Mouse (Mus musculus) neural tube, embryonic 14.5 days (tissue): Measurements from ENCODE around the gene Eml6. TPM values are rescaled to one million over a fixed set of nuclear protein-coding genes. Genes with fewer than 3 reads are reported as not detected.

ENCODE experiments used
- ATAC-seq: fragments of 200-750 bp; cut with Nextera tagmentation; 2 replicates; pipeline ENCODE4 v1.8.0; 2017; ENCODE audit warnings: low read depth, mild to moderate bottlenecking, moderate TSS enrichment, moderate library complexity
- H3K27ac ChIP-seq: fragments of 300-500 bp; sonication (generic); 2 replicates; pipeline ENCODE4 v1.5.1; 2014; ENCODE audit warnings: low read depth, mild to moderate bottlenecking, control low read depth, low read length, moderate library complexity, mixed read lengths
- H3K27me3 ChIP-seq: fragments of 300-500 bp; sonication (generic); 2 replicates; pipeline ENCODE4 v1.6.1; 2014; ENCODE audit warnings: low read length; ENCODE audit not compliant: control insufficient read depth, insufficient read depth
- H3K36me3 ChIP-seq: fragments of 300-500 bp; sonication (generic); 2 replicates; pipeline ENCODE4 v1.6.1; 2014; ENCODE audit warnings: low read length, mixed read lengths; ENCODE audit not compliant: control insufficient read depth, insufficient read depth
- H3K4me1 ChIP-seq: fragments of 300-500 bp; sonication (generic); 2 replicates; pipeline ENCODE4 v1.6.1; 2014; ENCODE audit warnings: low read length; ENCODE audit not compliant: control insufficient read depth, insufficient read depth
- H3K4me2 ChIP-seq: fragments of 300-500 bp; sonication (generic); 2 replicates; pipeline ENCODE4 v1.6.1; 2014; ENCODE audit warnings: mild to moderate bottlenecking, low read depth, low read length, control low read depth
- H3K4me3 ChIP-seq: fragments of 300-500 bp; sonication (generic); 2 replicates; pipeline ENCODE4 v1.5.1; 2014; ENCODE audit warnings: low read depth, low read length, control low read depth, mixed read lengths
- H3K9ac ChIP-seq: fragments of 300-500 bp; sonication (generic); replicated peaks from 2 replicates; pipeline ENCODE4 v1.6.1; 2014; ENCODE audit warnings: low read depth, mild to moderate bottlenecking, control low read depth, low read length, mixed read lengths
- H3K9me3 ChIP-seq: fragments of 300-500 bp; sonication (generic); 2 replicates; pipeline ENCODE4 v1.6.1; 2016; ENCODE audit warnings: low read length; ENCODE audit not compliant: control insufficient read depth
- WGBS: fragments of 180-500 bp; shearing (Covaris S2); extraction: QIAGEN DNeasy Blood & Tissue Kit; methylation state at CpG from one replicate; pipeline ENCODE4 v1.1.7; 2014; 5-methylcytosine and 5-hydroxymethylcytosine counted together
- polyA plus RNA-seq: library from polyadenylated mRNA; unstranded; fragments of >200 nt; fragmentation: Nextera tagmentation; extraction: Ambion mirVana; gene quantifications from 2 replicates; pipeline ENCODE4 v1.2.1, GENCODE M21; 2014

The Eml6 gene
- polyA plus RNA-seq, 1 experiment from 2014 or later: 10.3 TPM

- Histone ChIP-seq H3K9me3 (no peaks in the 10 kb centered on the region), H3K27me3 (no peaks in the 10 kb centered on the region), H3K4me2 (no peak overlapping the region), H3K27ac (no peak overlapping the region), H3K4me3 (no peak overlapping the region), H3K4me1 (no peaks in the 10 kb centered on the region), H3K36me3 (no peaks in the 10 kb centered on the region), H3K9ac (no peak overlapping the region)
- ATAC-seq: no peak
- WGBS: 81% methylated on average over 2 of the region's 2 CpGs
Measured at GRCm38 (mm10) chr11:29870174-29870573, 155.7 kb downstream of the Eml6 start.

DNA sequence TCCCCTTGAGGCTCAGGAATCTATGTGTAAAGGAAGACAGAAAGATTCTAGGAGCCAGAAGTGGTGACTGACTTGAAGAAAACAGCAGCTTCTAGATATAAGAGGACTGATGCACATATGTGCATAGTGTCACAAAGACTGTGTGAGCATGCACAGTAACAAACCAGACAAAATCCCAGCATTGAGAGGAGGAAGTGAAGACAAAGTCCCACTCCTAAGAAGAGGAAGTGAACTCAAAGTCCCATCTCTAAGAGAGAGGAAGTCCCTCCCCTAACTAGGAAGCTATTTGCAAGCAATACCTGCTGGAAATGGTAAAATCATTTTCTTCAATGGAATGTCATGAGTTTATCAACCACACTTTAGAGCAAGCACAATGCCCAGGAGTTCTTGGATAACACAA is 161.6 kb downstream of the Eml6 start:
- H3K4me2 ChIP-seq: no peak overlapping the region
- H3K27me3 ChIP-seq: no peaks in the 10 kb centered on the region
- H3K36me3 ChIP-seq: no peaks in the 10 kb centered on the region
- no peak overlapping the region for H3K4me3 ChIP-seq
- no peaks in the 10 kb centered on the region for H3K9me3 ChIP-seq
- H3K4me1 ChIP-seq: no peaks in the 10 kb centered on the region
- no peak for ATAC-seq
- H3K27ac ChIP-seq: no peak overlapping the region
- no peak overlapping the region for H3K9ac ChIP-seq

- Histone ChIP-seq H3K9me3 (no peaks in the 10 kb centered on the region), H3K36me3 (no peaks in the 10 kb centered on the region), H3K4me2 (no peak overlapping the region), H3K4me3 (no peak overlapping the region), H3K9ac (no peak overlapping the region), H3K4me1 (no peaks in the 10 kb centered on the region), H3K27me3 (no peaks in the 10 kb centered on the region), H3K27ac (no peak overlapping the region)
- ATAC-seq: peak; percentile 69; the same call in 1 of the 2 replicates
- 41% methylated on average over 2 of the region's 2 CpGs for WGBS
Measured at GRCm38 (mm10) chr11:29861750-29862397, 164.0 kb downstream of the Eml6 start.

DNA sequence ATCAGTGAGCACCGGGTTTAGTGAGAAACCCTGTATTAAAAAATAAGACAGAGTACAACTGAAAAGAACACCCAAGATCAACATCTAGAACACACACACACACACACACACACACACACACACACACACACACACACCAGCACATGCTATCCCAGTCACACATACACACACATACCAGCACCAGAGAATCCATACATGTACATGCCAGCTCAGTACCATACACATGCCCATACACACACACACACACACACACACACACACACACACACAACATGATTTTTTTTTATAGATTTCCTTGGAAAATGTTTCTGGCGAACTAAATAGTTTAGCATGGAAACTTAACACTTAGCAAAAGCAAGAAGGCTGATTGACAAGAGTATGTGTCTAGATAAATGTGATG is 164.8 kb downstream of the Eml6 start:
- Histone ChIP-seq H3K9ac (no peak overlapping the region), H3K9me3 (no peaks in the 10 kb centered on the region), H3K4me3 (no peak overlapping the region), H3K4me2 (no peak overlapping the region), H3K4me1 (no peaks in the 10 kb centered on the region), H3K36me3 (no peaks in the 10 kb centered on the region), H3K27me3 (no peaks in the 10 kb centered on the region), H3K27ac (no peak overlapping the region)
- ATAC-seq: no peak
- 83% methylated on average over 2 of the region's 2 CpGs for WGBS

- Histone ChIP-seq H3K4me1 (no peaks in the 10 kb centered on the region), H3K4me2 (no peak overlapping the region), H3K36me3 (no peaks in the 10 kb centered on the region), H3K9me3 (no peaks in the 10 kb centered on the region), H3K27ac (no peak overlapping the region), H3K27me3 (no peaks in the 10 kb centered on the region), H3K9ac (no peak overlapping the region), H3K4me3 (no peak overlapping the region)
- WGBS: 93% methylated on average over 3 of the region's 3 CpGs
- ATAC-seq: no peak
Measured at GRCm38 (mm10) chr11:29840606-29841227, 185.1 kb downstream of the Eml6 start.

DNA sequence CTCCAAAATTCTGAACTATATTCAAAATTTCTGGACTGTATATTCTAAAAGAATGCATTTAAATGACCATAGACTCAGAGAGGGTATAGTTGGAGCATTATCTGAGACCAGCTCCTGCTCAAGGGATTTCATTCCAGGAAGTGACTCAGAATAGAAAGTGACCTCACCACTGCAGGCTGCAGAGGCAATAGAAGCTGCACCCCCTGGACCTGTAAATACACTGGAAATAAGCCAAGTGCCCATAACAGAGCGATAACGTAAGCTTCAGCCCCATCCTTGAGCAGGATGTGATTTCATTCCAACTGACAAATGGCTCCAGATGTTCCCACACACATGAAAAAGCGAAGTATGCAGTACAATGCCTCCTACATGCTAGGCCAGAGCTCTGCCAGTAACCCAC is 186.1 kb downstream of the Eml6 start:
- no peaks in the 10 kb centered on the region for H3K9me3 ChIP-seq
- no peak overlapping the region for H3K27ac ChIP-seq
- no peak overlapping the region for H3K4me3 ChIP-seq
- WGBS: 50% methylated on average over 3 of the region's 3 CpGs
- H3K4me2 ChIP-seq: no peak overlapping the region
- H3K9ac ChIP-seq: no peak overlapping the region
- no peaks in the 10 kb centered on the region for H3K4me1 ChIP-seq
- H3K27me3 ChIP-seq: no peaks in the 10 kb centered on the region
- peak; percentile 65; the same call in 1 of the 2 replicates for ATAC-seq
- no peaks in the 10 kb centered on the region for H3K36me3 ChIP-seq

DNA sequence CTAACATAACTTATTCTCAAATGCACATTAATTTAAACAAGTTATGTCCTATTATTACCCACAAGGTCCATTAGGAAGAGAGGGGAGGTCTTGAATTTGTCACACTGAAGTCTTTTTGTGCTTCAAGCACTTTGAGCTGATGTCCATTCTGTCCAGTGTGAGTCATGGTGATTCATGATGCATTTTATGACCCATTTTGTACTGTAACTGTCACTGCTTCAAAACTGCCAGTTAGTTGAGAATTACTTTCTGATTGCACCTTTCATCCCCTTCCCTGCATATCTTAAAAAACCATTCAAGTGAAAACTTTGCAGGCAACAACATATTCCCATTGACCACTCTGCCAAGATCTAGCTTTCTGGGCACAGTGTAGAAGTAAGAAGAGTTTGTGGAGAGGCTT is 188.8 kb downstream of the Eml6 start:
- Histone ChIP-seq H3K9ac (no peak overlapping the region), H3K9me3 (no peaks in the 10 kb centered on the region)
- ATAC-seq: no peak

GRCm38 (mm10) chr11:29827729-29828128 is 198.1 kb downstream of the Eml6 start:
- ATAC-seq: no peak
- no peak overlapping the region for H3K27ac ChIP-seq
- no peaks in the 10 kb centered on the region for H3K4me1 ChIP-seq
- WGBS: 82% methylated on average over 2 of the region's 2 CpGs
- H3K4me3 ChIP-seq: no peak overlapping the region
- no peaks in the 10 kb centered on the region for H3K9me3 ChIP-seq
- H3K27me3 ChIP-seq: no peaks in the 10 kb centered on the region
- H3K36me3 ChIP-seq: no peaks in the 10 kb centered on the region
- no peak overlapping the region for H3K9ac ChIP-seq
- no peak overlapping the region for H3K4me2 ChIP-seq

More for the DNA sequence above, 188.8 kb downstream of the Eml6 start:
- Histone ChIP-seq H3K4me1 (no peaks in the 10 kb centered on the region), H3K36me3 (no peaks in the 10 kb centered on the region), H3K27ac (no peak overlapping the region), H3K4me2 (no peak overlapping the region), H3K4me3 (no peak overlapping the region), H3K27me3 (no peaks in the 10 kb centered on the region)

- no peak overlapping the region for H3K9ac ChIP-seq
- WGBS: 88% methylated on average over 1 of the region's 1 CpGs
- no peaks in the 10 kb centered on the region for H3K4me1 ChIP-seq
- H3K4me3 ChIP-seq: no peak overlapping the region
- no peaks in the 10 kb centered on the region for H3K9me3 ChIP-seq
- no peaks in the 10 kb centered on the region for H3K36me3 ChIP-seq
- H3K4me2 ChIP-seq: no peak overlapping the region
- no peak for ATAC-seq
- no peaks in the 10 kb centered on the region for H3K27me3 ChIP-seq
- no peak overlapping the region for H3K27ac ChIP-seq
Measured at GRCm38 (mm10) chr11:29826001-29826400, 199.8 kb downstream of the Eml6 start.
